Mouse (Mus musculus) cortical plate, adult 2 months (tissue): ENCODE data around the gene Dok3.

Experiments
- CTCF ChIP-seq: fragments of 200-500 bp; IDR thresholded peaks from 2 replicates; pipeline ENCODE4 v1.5.1; 2011; ENCODE audit warnings: mild to moderate bottlenecking, control low read depth, low read length; ENCODE audit not compliant: insufficient read depth; ENCODE audit errors: extremely low read depth
- POLR2A ChIP-seq: fragments of 200-500 bp; IDR thresholded peaks from 2 replicates; pipeline ENCODE4 v1.6.1; 2011; ENCODE audit warnings: mild to moderate bottlenecking, low read length, control low read depth; ENCODE audit not compliant: insufficient read depth; ENCODE audit errors: extremely low read depth

- TF ChIP-seq CTCF (no peak), POLR2A (no peak)
Observed at GRCm38 (mm10) chr13:55494883-55495621, 34.0 kb downstream of the Dok3 start.
